Mouse (Mus musculus) liver, embryonic 14.5 days (tissue): Measurements from ENCODE around the gene Olfr223. TPM values are rescaled to one million over a fixed set of nuclear protein-coding genes. Genes with fewer than 3 reads are reported as not detected.
A peak's percentile ranks its signal among the peaks of the same experiment; 100 is the strongest.
"Not testable (repeated sequence)": the region's sequence is repeated elsewhere in the genome, so short reads cannot be mapped to it uniquely, and the experiment has no call there.

Source experiments
- ATAC-seq: fragments of 200-750 bp; cut with Nextera tagmentation; 2 replicates; pipeline ENCODE4 v1.8.0; 2017; ENCODE audit warnings: moderate number of reproducible peaks, mild to moderate bottlenecking, moderate library complexity; ENCODE audit not compliant: insufficient read depth
- DNase-seq, 3 experiments: peaks; one replicate each; pipeline ENCODE4 v3.0.0-alpha.2; 2012 to 2013; ENCODE audit warnings: low read depth in 3 of 3, low spot score in 3 of 3
- H3K27ac ChIP-seq: fragments of 300-500 bp; sonication (generic); 2 replicates; pipeline ENCODE4 v1.5.1; 2014; ENCODE audit warnings: moderate library complexity, mild to moderate bottlenecking, control low read depth, inconsistent platforms
- H3K27me3 ChIP-seq: fragments of 300-500 bp; sonication (generic); 2 replicates; pipeline ENCODE4 v1.6.1; 2014; ENCODE audit warnings: mild to moderate bottlenecking, low read length, moderate library complexity; ENCODE audit not compliant: control insufficient read depth, insufficient read depth
- H3K36me3 ChIP-seq: fragments of 300-500 bp; sonication (generic); replicated peaks from 2 replicates; pipeline ENCODE4 v1.6.1; 2014; ENCODE audit warnings: low read depth; ENCODE audit not compliant: control insufficient read depth, insufficient read depth
- H3K4me1 ChIP-seq, 2 experiments: fragments of 200-500 bp in 1 of 2; fragments of 300-500 bp in 1 of 2; sonication (generic) in 1 of 2; replicated peaks; 2 replicates each; pipeline ENCODE4 v1.6.1; 2012 to 2014; ENCODE audit warnings: antibody characterized with exemption in 1 of 2, inconsistent platforms in 1 of 2, low read length in 1 of 2; ENCODE audit not compliant: control insufficient read depth in 2 of 2, insufficient read depth in 2 of 2
- H3K4me2 ChIP-seq: fragments of 300-500 bp; sonication (generic); 2 replicates; pipeline ENCODE4 v1.6.1; 2014; ENCODE audit warnings: low read depth, mild to moderate bottlenecking, control low read depth, moderate library complexity
- H3K4me3 ChIP-seq, 2 experiments: fragments of 200-500 bp in 1 of 2; fragments of 300-500 bp in 1 of 2; sonication (generic) in 1 of 2; 2 replicates each; pipeline ENCODE4 v1.5.1; 2012 to 2014; ENCODE audit warnings: low read depth in 2 of 2, low read length in 2 of 2, mild to moderate bottlenecking in 2 of 2, control low read depth in 1 of 2, inconsistent platforms in 1 of 2, moderate library complexity in 1 of 2; ENCODE audit not compliant: insufficient read depth in 1 of 2
- H3K9ac ChIP-seq: fragments of 300-500 bp; sonication (generic); replicated peaks from 2 replicates; pipeline ENCODE4 v1.6.1; 2014; ENCODE audit warnings: mild to moderate bottlenecking, control low read depth, moderate library complexity
- H3K9me3 ChIP-seq: fragments of 300-500 bp; sonication (generic); 2 replicates; pipeline ENCODE4 v1.6.1; 2016; ENCODE audit warnings: low read length, mixed read lengths; ENCODE audit not compliant: control insufficient read depth
- CTCF ChIP-seq: IDR thresholded peaks from 2 replicates; pipeline ENCODE4 v1.5.1; 2016; ENCODE audit warnings: antibody characterized with exemption, low read depth, control low read depth
- EP300 ChIP-seq: IDR thresholded peaks from 2 replicates; pipeline ENCODE4 v1.6.1; 2016; ENCODE audit warnings: antibody characterized with exemption, low read depth
- WGBS: fragments of 180-500 bp; shearing (Covaris S2); extraction: QIAGEN DNeasy Blood & Tissue Kit; methylation state at CpG from one replicate; pipeline ENCODE4 v1.1.7; 2014; ENCODE audit not compliant: insufficient replicate concordance; 5-methylcytosine and 5-hydroxymethylcytosine counted together
- polyA plus RNA-seq, 2 experiments: library from polyadenylated mRNA; depleted of rRNA in 1 of 2; stranded (reverse) in 1 of 2; unstranded in 1 of 2; fragments of >200 nt; fragmentation: Nextera tagmentation in 1 of 2; extraction: Ambion mirVana in 1 of 2; gene quantifications; 2 replicates each; pipeline versions ENCODE4 v1.2.1 to v1.2.3; 2012 to 2014

Olfr223 gene
- polyA plus RNA-seq, 2 experiments: not detected

DNA sequence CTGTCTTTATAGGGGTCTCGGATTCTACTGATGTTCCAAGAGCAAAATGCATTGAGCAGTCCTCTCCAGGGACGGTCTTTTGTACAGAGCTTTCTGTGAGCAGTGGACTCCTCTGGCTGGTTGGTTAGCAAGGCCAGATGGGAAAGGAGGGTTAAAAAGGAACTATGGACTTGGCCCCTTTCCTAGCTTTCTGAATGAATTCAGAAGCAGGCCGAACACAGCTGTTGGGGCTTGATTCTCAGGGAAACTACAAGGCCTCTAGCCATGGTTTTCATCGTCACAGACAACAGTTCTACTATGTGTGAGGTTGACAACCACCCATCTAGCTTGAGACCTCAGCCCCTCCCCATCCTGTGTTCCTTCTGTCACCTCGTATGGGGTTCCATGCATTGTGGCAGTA is 36.8 kb upstream of the Olfr223 start:
- H3K4me2 ChIP-seq: no peak overlapping the region
- H3K27me3 ChIP-seq: no peaks in the 10 kb centered on the region
- no peak overlapping the region for H3K27ac ChIP-seq
- TF ChIP-seq CTCF: no peak
- no peak for TF ChIP-seq EP300
- 57% methylated on average over 5 of the region's 5 CpGs for WGBS
- ATAC-seq (no peak), DNase-seq (no peak)
- no peaks in the 10 kb centered on the region for H3K4me1 ChIP-seq
- no peaks in the 10 kb centered on the region for H3K36me3 ChIP-seq
- H3K9me3 ChIP-seq: no peaks in the 10 kb centered on the region
- no peak overlapping the region for H3K9ac ChIP-seq
- H3K4me3 ChIP-seq: no peak overlapping the region

DNA sequence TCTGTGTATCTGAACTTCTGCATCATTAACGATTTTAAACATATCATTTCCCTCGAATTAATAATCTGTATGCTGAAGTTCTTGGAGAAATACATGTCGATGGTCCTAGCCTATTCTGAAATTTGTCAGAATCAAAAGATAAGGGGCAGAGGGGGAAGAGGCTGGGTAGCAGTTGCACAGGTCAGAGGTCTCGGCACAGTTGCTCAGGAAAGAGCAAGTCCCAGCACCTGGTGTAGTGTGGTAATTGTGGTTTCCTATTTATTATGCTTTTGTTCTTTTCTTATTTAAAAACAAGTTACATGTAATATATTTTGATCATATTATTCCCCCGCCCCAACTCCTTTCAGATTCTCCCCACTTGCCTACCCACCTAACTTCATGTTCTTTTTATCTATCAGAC is 35.1 kb upstream of the Olfr223 start:
- Histone ChIP-seq H3K36me3 (no peaks in the 10 kb centered on the region), H3K27me3 (no peaks in the 10 kb centered on the region), H3K4me2 (no peak overlapping the region), H3K27ac (no peak overlapping the region), H3K4me3 (no peak overlapping the region), H3K4me1 (no peaks in the 10 kb centered on the region), H3K9me3 (no peaks in the 10 kb centered on the region), H3K9ac (no peak overlapping the region)
- DNase-seq: no peak
- ATAC-seq: no peak
- WGBS: 34% methylated on average over 5 of the region's 5 CpGs
- TF ChIP-seq EP300: no peak
- no peak for TF ChIP-seq CTCF

DNA sequence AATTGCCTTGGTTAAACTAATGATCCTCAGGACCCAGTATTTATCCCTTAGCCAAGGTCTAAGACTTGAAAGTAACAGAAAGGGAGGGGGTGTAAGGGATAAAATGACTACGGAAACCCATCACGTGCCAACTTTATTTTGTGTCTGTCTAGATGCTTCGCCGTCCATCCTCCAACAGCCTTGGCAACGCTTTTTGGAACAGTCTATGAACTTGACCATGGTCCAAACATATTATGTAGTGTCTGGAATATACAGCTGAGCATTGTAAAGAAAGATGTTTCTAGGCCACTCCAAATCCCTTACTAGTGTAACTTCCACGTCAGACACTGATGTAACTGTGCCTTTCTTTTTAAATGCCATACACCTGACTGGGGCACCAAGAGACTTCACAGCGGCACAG is 33.1 kb upstream of the Olfr223 start:
- Histone ChIP-seq H3K36me3 (no peaks in the 10 kb centered on the region), H3K27me3 (no peaks in the 10 kb centered on the region), H3K9ac (no peak overlapping the region), H3K9me3 (no peaks in the 10 kb centered on the region), H3K27ac (no peak overlapping the region), H3K4me3 (no peak overlapping the region), H3K4me2 (no peak overlapping the region), H3K4me1 (no peaks in the 10 kb centered on the region)
- ATAC-seq (no peak), DNase-seq (no peak)
- WGBS: 65% methylated on average over 7 of the region's 7 CpGs
- TF ChIP-seq CTCF (no peak), EP300 (no peak)

- no peaks in the 10 kb centered on the region for H3K36me3 ChIP-seq
- WGBS: 23% methylated on average over 6 of the region's 6 CpGs
- H3K27me3 ChIP-seq: no peaks in the 10 kb centered on the region
- no peaks in the 10 kb centered on the region for H3K4me1 ChIP-seq
- no peak overlapping the region for H3K4me2 ChIP-seq
- TF ChIP-seq EP300 (no peak), CTCF (peak; percentile 67)
- ATAC-seq (no peak), DNase-seq (peak in 2 of 3 experiments; percentile 10 to 19)
- no peak overlapping the region for H3K27ac ChIP-seq
- no peak overlapping the region for H3K4me3 ChIP-seq
- H3K9ac ChIP-seq: no peak overlapping the region
- no peaks in the 10 kb centered on the region for H3K9me3 ChIP-seq
Measured at GRCm38 (mm10) chr11:59624017-59624630, 31.0 kb upstream of the Olfr223 start.

- DNase-seq (no peak), ATAC-seq (no peak)
- Histone ChIP-seq H3K4me3 (no peak overlapping the region), H3K27me3 (no peaks in the 10 kb centered on the region), H3K27ac (no peak overlapping the region), H3K9me3 (no peaks in the 10 kb centered on the region), H3K36me3 (no peaks in the 10 kb centered on the region), H3K4me2 (no peak overlapping the region), H3K4me1 (no peaks in the 10 kb centered on the region), H3K9ac (no peak overlapping the region)
- TF ChIP-seq EP300 (no peak), CTCF (no peak)
- 50% methylated on average over 3 of the region's 3 CpGs for WGBS
Measured at GRCm38 (mm10) chr11:59622214-59622613, 29.1 kb upstream of the Olfr223 start.

DNA sequence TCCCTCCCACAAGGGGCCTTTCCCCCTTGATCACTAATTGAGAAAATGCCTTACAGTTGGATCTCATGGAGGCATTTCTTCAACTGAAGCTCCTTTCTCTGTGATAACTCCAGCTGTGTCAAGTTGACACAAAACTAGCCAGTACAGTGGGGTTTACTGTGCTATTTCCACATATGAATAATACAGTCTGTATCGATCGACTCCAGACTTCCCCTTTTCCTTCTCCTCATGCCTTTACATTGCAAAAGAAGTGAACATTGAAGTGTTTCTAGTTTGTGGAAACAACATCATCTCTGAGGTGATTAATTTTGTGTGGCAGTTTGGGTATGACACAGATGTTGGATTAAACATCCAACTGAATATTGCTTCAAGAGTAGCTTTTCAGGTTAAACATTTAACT is 23.9 kb upstream of the Olfr223 start:
- not testable (repeated sequence) for H3K36me3 ChIP-seq, H3K9ac ChIP-seq, H3K27me3 ChIP-seq, H3K27ac ChIP-seq, ATAC-seq, H3K9me3 ChIP-seq, DNase-seq, H3K4me3 ChIP-seq, H3K4me2 ChIP-seq, H3K4me1 ChIP-seq
- WGBS: 63% methylated on average over 2 of the region's 2 CpGs
